Mouse (Mus musculus) liver, embryonic 14.5 days (tissue): ENCODE results near the gene Trpm4. TPM values are rescaled to one million over a fixed set of nuclear protein-coding genes. Genes with fewer than 3 reads are reported as not detected.

ENCODE experiments used
- ATAC-seq: fragments of 200-750 bp; cut with Nextera tagmentation; 2 replicates; pipeline ENCODE4 v1.8.0; 2017; ENCODE audit warnings: moderate number of reproducible peaks, mild to moderate bottlenecking, moderate library complexity; ENCODE audit not compliant: insufficient read depth
- DNase-seq, 3 experiments: peaks; one replicate each; pipeline ENCODE4 v3.0.0-alpha.2; 2012 to 2013; ENCODE audit warnings: low read depth in 3 of 3, low spot score in 3 of 3
- H3K27ac ChIP-seq: fragments of 300-500 bp; sonication (generic); 2 replicates; pipeline ENCODE4 v1.5.1; 2014; ENCODE audit warnings: moderate library complexity, mild to moderate bottlenecking, control low read depth, inconsistent platforms
- H3K27me3 ChIP-seq: fragments of 300-500 bp; sonication (generic); 2 replicates; pipeline ENCODE4 v1.6.1; 2014; ENCODE audit warnings: mild to moderate bottlenecking, low read length, moderate library complexity; ENCODE audit not compliant: control insufficient read depth, insufficient read depth
- H3K36me3 ChIP-seq: fragments of 300-500 bp; sonication (generic); replicated peaks from 2 replicates; pipeline ENCODE4 v1.6.1; 2014; ENCODE audit warnings: low read depth; ENCODE audit not compliant: control insufficient read depth, insufficient read depth
- H3K4me1 ChIP-seq, 2 experiments: fragments of 200-500 bp in 1 of 2; fragments of 300-500 bp in 1 of 2; sonication (generic) in 1 of 2; replicated peaks; 2 replicates each; pipeline ENCODE4 v1.6.1; 2012 to 2014; ENCODE audit warnings: antibody characterized with exemption in 1 of 2, inconsistent platforms in 1 of 2, low read length in 1 of 2; ENCODE audit not compliant: control insufficient read depth in 2 of 2, insufficient read depth in 2 of 2
- H3K4me2 ChIP-seq: fragments of 300-500 bp; sonication (generic); 2 replicates; pipeline ENCODE4 v1.6.1; 2014; ENCODE audit warnings: low read depth, mild to moderate bottlenecking, control low read depth, moderate library complexity
- H3K4me3 ChIP-seq, 2 experiments: fragments of 200-500 bp in 1 of 2; fragments of 300-500 bp in 1 of 2; sonication (generic) in 1 of 2; 2 replicates each; pipeline ENCODE4 v1.5.1; 2012 to 2014; ENCODE audit warnings: low read depth in 2 of 2, low read length in 2 of 2, mild to moderate bottlenecking in 2 of 2, control low read depth in 1 of 2, inconsistent platforms in 1 of 2, moderate library complexity in 1 of 2; ENCODE audit not compliant: insufficient read depth in 1 of 2
- H3K9ac ChIP-seq: fragments of 300-500 bp; sonication (generic); replicated peaks from 2 replicates; pipeline ENCODE4 v1.6.1; 2014; ENCODE audit warnings: mild to moderate bottlenecking, control low read depth, moderate library complexity
- H3K9me3 ChIP-seq: fragments of 300-500 bp; sonication (generic); 2 replicates; pipeline ENCODE4 v1.6.1; 2016; ENCODE audit warnings: low read length, mixed read lengths; ENCODE audit not compliant: control insufficient read depth
- CTCF ChIP-seq: IDR thresholded peaks from 2 replicates; pipeline ENCODE4 v1.5.1; 2016; ENCODE audit warnings: antibody characterized with exemption, low read depth, control low read depth
- EP300 ChIP-seq: IDR thresholded peaks from 2 replicates; pipeline ENCODE4 v1.6.1; 2016; ENCODE audit warnings: antibody characterized with exemption, low read depth
- WGBS: fragments of 180-500 bp; shearing (Covaris S2); extraction: QIAGEN DNeasy Blood & Tissue Kit; methylation state at CpG from one replicate; pipeline ENCODE4 v1.1.7; 2014; ENCODE audit not compliant: insufficient replicate concordance; 5-methylcytosine and 5-hydroxymethylcytosine counted together
- polyA plus RNA-seq, 2 experiments: library from polyadenylated mRNA; depleted of rRNA in 1 of 2; stranded (reverse) in 1 of 2; unstranded in 1 of 2; fragments of >200 nt; fragmentation: Nextera tagmentation in 1 of 2; extraction: Ambion mirVana in 1 of 2; gene quantifications; 2 replicates each; pipeline versions ENCODE4 v1.2.1 to v1.2.3; 2012 to 2014

Gene Trpm4
- polyA plus RNA-seq, 2 experiments, result 0.60 to 0.87 TPM

DNA sequence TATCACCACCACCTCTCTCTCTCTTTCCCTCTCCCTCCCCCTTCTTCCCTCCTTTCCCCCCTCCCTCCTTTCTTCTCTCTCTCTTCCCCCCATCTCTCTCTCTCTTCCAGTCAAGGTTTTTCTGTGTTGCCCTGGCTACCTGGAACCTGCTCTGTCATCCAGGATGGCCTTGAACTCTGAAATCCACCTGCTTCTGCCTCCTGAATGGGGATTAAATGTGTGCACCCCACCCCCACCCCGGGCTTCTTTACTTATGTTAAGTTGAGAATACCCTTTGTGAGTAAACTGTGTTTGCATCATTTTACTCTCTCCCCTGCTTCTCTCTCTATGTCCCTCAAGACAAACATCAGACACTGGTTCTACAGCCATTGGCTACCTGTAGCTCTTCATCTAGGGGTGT, 68.1 kb downstream of the Trpm4 start:
- WGBS, result 46% methylated on average over 1 of the region's 1 CpGs
- H3K4me2 ChIP-seq, result no peak overlapping the region
- no peak overlapping the region for H3K9ac ChIP-seq
- no peaks in the 10 kb centered on the region for H3K9me3 ChIP-seq
- ATAC-seq (no peak), DNase-seq (no peak)
- TF ChIP-seq EP300, result no peak
- no peak for TF ChIP-seq CTCF
- H3K4me1 ChIP-seq, result 0 out of 4 replicates have a peak, but pooled peaks cover 0 to 2% of the 10 kb centered on the region in 2 experiments
- no peak overlapping the region for H3K4me3 ChIP-seq
- H3K27me3 ChIP-seq, result no peaks in the 10 kb centered on the region
- no peak overlapping the region for H3K27ac ChIP-seq
- no peaks in the 10 kb centered on the region for H3K36me3 ChIP-seq

DNA sequence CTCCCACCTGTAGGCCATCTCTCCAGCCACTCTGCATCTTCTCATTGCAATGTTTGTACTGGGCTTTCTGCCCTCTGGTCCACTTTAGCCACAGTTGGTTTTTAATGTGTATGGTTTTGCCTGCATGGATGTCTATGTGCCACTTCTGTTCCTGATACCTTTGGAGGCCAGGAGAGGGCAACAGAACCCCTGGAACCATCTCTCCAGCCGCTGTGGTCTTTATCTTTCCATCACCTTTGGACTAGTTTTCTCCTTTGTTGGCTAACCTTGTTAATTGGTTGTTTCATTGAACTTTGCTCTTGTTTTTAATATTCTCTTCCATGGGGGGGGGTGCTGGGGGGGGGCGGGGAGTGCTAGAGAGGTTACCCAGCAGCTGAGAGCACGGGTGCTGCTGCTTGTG, 69.2 kb downstream of the Trpm4 start:
- DNase-seq, result no peak
- no peak overlapping the region for H3K27ac ChIP-seq

DNA sequence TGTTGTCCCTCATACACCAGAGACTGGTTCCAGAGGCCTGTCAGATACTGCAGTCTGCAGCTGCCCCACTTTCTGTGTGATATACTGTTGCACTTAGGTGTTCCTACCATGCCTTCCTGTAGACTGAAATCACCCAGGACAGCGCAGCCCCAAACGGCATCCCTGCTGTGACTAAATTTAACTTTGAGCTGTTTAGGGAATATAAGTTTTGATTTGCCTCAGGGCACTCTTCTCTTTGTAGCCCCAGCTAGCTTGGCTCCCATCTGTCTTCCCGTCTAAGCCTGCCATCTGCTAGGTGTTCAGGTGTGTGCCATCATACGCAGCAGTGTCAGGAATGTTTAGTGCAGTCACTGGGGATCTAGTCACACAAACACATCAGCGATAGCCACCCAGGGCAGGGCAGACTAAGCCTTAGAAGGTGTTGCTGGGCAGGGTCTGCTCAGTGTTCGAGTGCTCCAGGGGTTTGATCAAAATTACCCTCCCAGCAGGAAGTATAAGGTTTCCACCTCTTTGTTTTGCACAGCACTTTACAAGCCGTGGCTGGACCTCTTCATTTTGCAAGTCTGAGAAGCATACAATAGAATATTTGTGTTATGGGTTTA, 70.5 kb downstream of the Trpm4 start:
- Histone ChIP-seq H3K9ac (no peak overlapping the region), H3K27ac (no peak overlapping the region), H3K4me3 (no peak overlapping the region), H3K4me1 (0 out of 4 replicates have a peak, but pooled peaks cover 0 to 2% of the 10 kb centered on the region in 2 experiments), H3K4me2 (no peak overlapping the region), H3K27me3 (no peaks in the 10 kb centered on the region), H3K9me3 (no peaks in the 10 kb centered on the region), H3K36me3 (no peaks in the 10 kb centered on the region)
- no peak for ATAC-seq
- WGBS, result 54% methylated on average over 7 of the region's 7 CpGs
- no peak for DNase-seq
- no peak for TF ChIP-seq CTCF
- no peak for TF ChIP-seq EP300

More for the DNA sequence above, 69.2 kb downstream of the Trpm4 start:
- H3K9ac ChIP-seq, result no peak overlapping the region
- no peak for ATAC-seq
- no peaks in the 10 kb centered on the region for H3K9me3 ChIP-seq
- H3K36me3 ChIP-seq, result no peaks in the 10 kb centered on the region
- H3K4me2 ChIP-seq, result no peak overlapping the region
- 38% methylated on average over 3 of the region's 3 CpGs for WGBS
- 0 out of 4 replicates have a peak, but pooled peaks cover 0 to 2% of the 10 kb centered on the region in 2 experiments for H3K4me1 ChIP-seq
- H3K4me3 ChIP-seq, result no peak overlapping the region
- TF ChIP-seq CTCF (no peak), EP300 (no peak)
- H3K27me3 ChIP-seq, result no peaks in the 10 kb centered on the region

DNA sequence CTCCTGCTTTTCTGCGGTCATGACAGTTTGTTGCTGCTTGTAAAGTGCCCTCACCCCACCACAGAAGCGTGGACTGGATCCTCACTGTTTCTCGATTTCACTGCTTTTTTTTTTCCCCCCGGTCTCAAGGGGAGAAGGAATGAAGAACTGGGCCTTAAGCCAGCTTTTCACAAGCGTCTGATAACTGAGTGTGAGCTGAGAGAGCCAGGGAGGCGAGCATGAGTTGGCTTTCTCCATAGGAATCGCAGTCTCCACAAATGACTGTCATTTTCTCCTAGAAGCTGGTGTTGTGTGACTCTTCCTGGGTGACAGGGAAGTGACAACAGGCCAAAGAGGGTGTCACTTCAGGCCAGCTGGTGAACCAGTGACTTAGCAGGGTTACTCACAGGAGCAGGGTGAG, 71.3 kb downstream of the Trpm4 start:
- WGBS, result 44% methylated on average over 7 of the region's 7 CpGs
- no peak for TF ChIP-seq EP300
- no peak for TF ChIP-seq CTCF
- Histone ChIP-seq H3K4me3 (no peak overlapping the region), H3K9me3 (no peaks in the 10 kb centered on the region), H3K36me3 (no peaks in the 10 kb centered on the region), H3K4me2 (no peak overlapping the region), H3K27me3 (no peaks in the 10 kb centered on the region), H3K9ac (no peak overlapping the region), H3K27ac (no peak overlapping the region), H3K4me1 (0 out of 4 replicates have a peak, but pooled peaks cover 0 to 2% of the 10 kb centered on the region in 2 experiments)
- no peak for DNase-seq
- no peak for ATAC-seq

DNA sequence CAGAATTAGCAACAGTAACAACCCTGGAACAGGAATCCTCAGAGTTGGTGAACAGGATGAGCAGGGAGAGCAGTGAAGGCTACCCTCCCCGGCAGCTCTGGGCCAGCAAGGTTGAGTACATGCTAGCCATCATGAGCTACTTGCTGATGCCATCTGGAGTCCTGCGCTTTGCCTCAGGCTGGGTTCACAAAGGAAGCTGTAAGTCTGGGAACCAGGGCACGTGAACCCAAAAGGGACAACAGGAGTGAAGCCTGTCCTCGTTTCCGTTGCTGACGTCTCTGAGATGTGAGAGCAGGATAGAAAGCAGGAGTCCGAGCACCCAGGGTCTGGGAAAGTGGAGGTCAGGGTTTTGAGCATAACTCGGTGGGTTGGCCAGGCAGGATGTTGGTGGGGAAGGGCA, 74.3 kb downstream of the Trpm4 start:
- Histone ChIP-seq H3K27ac (no peak overlapping the region), H3K4me1 (0 out of 4 replicates have a peak, but pooled peaks cover 0 to 2% of the 10 kb centered on the region in 2 experiments), H3K4me3 (no peak overlapping the region), H3K36me3 (no peaks in the 10 kb centered on the region), H3K27me3 (no peaks in the 10 kb centered on the region), H3K9me3 (no peaks in the 10 kb centered on the region), H3K9ac (no peak overlapping the region), H3K4me2 (no peak overlapping the region)
- no peak for ATAC-seq
- TF ChIP-seq EP300 (no peak), CTCF (no peak)
- WGBS, result 66% methylated on average over 8 of the region's 8 CpGs
- no peak for DNase-seq
